Comparison of ENCODE assay signal across 8 mouse cellular contexts in the genomic region with DNA sequence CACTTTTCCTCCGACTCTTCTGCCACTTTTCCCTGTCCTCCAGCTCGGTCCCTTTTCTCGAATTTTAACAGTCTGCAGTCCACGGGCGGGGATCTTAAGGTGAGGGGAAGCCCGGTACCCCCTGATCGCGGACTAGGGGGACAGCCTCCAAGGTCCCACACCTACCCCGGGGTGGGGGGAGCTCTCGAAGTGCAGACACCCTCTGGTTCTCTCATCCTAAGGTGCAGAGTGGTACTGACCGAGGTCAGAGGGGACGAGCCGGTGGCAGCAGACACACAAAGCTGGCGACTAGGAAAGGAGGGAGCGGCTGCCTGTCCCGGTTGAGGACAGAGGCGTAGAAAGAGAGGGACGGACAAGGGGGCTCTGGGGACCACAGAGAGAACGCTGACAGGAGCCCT. TPM values are rescaled to one million over a fixed set of nuclear protein-coding genes. Genes with fewer than 3 reads are reported as not detected.
DNase-seq lines count a peak whose midpoint lies in the region; ATAC-seq and TF ChIP-seq lines count a peak whose summit lies in the region.

No protein-coding gene starts in this region.

- peak overlapping the region; percentile 98 for H3K4me3 ChIP-seq in kidney, embryonic 14.5 days (ENCODE audit: low read length)
- peak overlapping the region; percentile 94 for H3K4me3 ChIP-seq in G1E (ENCODE audit: low read depth, low read length)
- peak overlapping the region; percentile 92 for H3K4me3 ChIP-seq in limb, embryonic 11.5 days (ENCODE audit: low read depth, low read length)
- H3K4me3 ChIP-seq in neural tube, embryonic 13.5 days = peak overlapping the region; percentile 99

- no peaks in the 10 kb centered on the region for H3K36me3 ChIP-seq in kidney, embryonic 14.5 days (ENCODE audit: control insufficient read depth, insufficient read depth, low read length)
- peaks cover 20% of the 10 kb centered on the region for H3K36me3 ChIP-seq in G1E (replicated peaks)
- H3K36me3 ChIP-seq in limb, embryonic 11.5 days (ENCODE audit: control insufficient read depth, insufficient read depth, low read length) = no peaks in the 10 kb centered on the region
- H3K36me3 ChIP-seq in neural tube, embryonic 13.5 days = no peaks in the 10 kb centered on the region

- ATAC-seq in kidney, embryonic 14.5 days (ENCODE audit: low FRiP score, low TSS enrichment) = no peak
- ATAC-seq in G1E (ENCODE audit: extremely low read depth, insufficient number of reproducible peaks, low FRiP score, poor library complexity, severe bottlenecking) = no peak
- ATAC-seq in erythroid progenitor cell, adult 5-6 weeks (replicated peaks; ENCODE audit: low FRiP score, poor library complexity, severe bottlenecking) = peak; percentile 53
- no peak for ATAC-seq in limb, embryonic 11.5 days (ENCODE audit: insufficient number of reproducible peaks, low FRiP score, low TSS enrichment, low read depth)
- ATAC-seq in neural tube, embryonic 13.5 days (ENCODE audit: low read depth) = no peak; the same call in 1 of the 2 replicates

- TF ChIP-seq CTCF in G1E (IDR thresholded peaks at IDR 0.05; ENCODE audit: low read depth, low read length) = no peak

- peak overlapping the region; percentile 86 for H3K4me2 ChIP-seq in kidney, embryonic 14.5 days (replicated peaks; ENCODE audit: low read depth, low read length)
- peak overlapping the region; percentile 78 for H3K4me2 ChIP-seq in limb, embryonic 11.5 days (ENCODE audit: low read depth, severe bottlenecking)
- H3K4me2 ChIP-seq in neural tube, embryonic 13.5 days = peak overlapping the region; percentile 82

- no peaks in the 10 kb centered on the region for H3K9me3 ChIP-seq in kidney, embryonic 14.5 days (ENCODE audit: control insufficient read depth, low read length)
- no peaks in the 10 kb centered on the region for H3K9me3 ChIP-seq in G1E (replicated peaks)
- no peaks in the 10 kb centered on the region for H3K9me3 ChIP-seq in limb, embryonic 11.5 days (ENCODE audit: control insufficient read depth, low read length)
- no peaks in the 10 kb centered on the region for H3K9me3 ChIP-seq in neural tube, embryonic 13.5 days

- DNase-seq in kidney, postnatal 14 days = no peak
- peak; percentile 29 for DNase-seq in G1E (ENCODE audit: low spot score)
- DNase-seq in limb, embryonic 11.5 days (ENCODE audit: low spot score) = no peak
- DNase-seq in c-Kit-positive CD71-positive TER-119-positive erythroid progenitor cells, embryonic 14.5 days (ENCODE audit: low spot score) = no peak
- DNase-seq in adrenal gland, postnatal 36 days = no peak

- H3K27ac ChIP-seq in kidney, embryonic 14.5 days (ENCODE audit: low read depth, low read length) = peak overlapping the region; percentile 87
- peak overlapping the region; percentile 78 for H3K27ac ChIP-seq in limb, embryonic 11.5 days (replicated peaks; ENCODE audit: low read depth, low read length)
- peak overlapping the region; percentile 94 for H3K27ac ChIP-seq in neural tube, embryonic 13.5 days (replicated peaks)

- H3K9ac ChIP-seq in kidney, embryonic 14.5 days (ENCODE audit: low read depth, low read length) = peak overlapping the region; percentile 90
- peak overlapping the region; percentile 96 for H3K9ac ChIP-seq in limb, embryonic 11.5 days (ENCODE audit: low read length)
- H3K9ac ChIP-seq in neural tube, embryonic 13.5 days = peak overlapping the region; percentile 98

- peaks cover 3% of the 10 kb centered on the region for H3K4me1 ChIP-seq in kidney, embryonic 14.5 days (ENCODE audit: control insufficient read depth, insufficient read depth, low read length)
- H3K4me1 ChIP-seq in G1E (ENCODE audit: insufficient read depth, low read depth, low read length) = peaks cover 47% of the 10 kb centered on the region
- H3K4me1 ChIP-seq in limb, embryonic 11.5 days (ENCODE audit: control insufficient read depth, insufficient read depth, low read length) = peaks cover 3% of the 10 kb centered on the region; the same call in 1 of the 2 replicates
- peaks cover 37% of the 10 kb centered on the region for H3K4me1 ChIP-seq in neural tube, embryonic 13.5 days (replicated peaks)

- H3K27me3 ChIP-seq in kidney, embryonic 14.5 days (ENCODE audit: control insufficient read depth, insufficient read depth, low read length) = no peaks in the 10 kb centered on the region
- H3K27me3 ChIP-seq in G1E (ENCODE audit: insufficient read depth, low read length) = no peaks in the 10 kb centered on the region
- H3K27me3 ChIP-seq in limb, embryonic 11.5 days (ENCODE audit: control insufficient read depth, insufficient read depth, low read length) = no peaks in the 10 kb centered on the region
- H3K27me3 ChIP-seq in neural tube, embryonic 13.5 days = no peaks in the 10 kb centered on the region

- WGBS in kidney, embryonic 14.5 days = under 1% methylated on average over 19 of the region's 19 CpGs
- under 1% methylated on average over 19 of the region's 19 CpGs for WGBS in limb, embryonic 11.5 days
- WGBS in neural tube, embryonic 13.5 days = 1% methylated on average over 19 of the region's 19 CpGs

RNA-seq across cellular contexts. Expression of gene Stk38, which starts 0.6 kb away (rescaled TPM):
- polyA plus RNA-seq in kidney, embryonic 14.5 days (2014; fragmentation: Nextera tagmentation; extraction: Ambion mirVana) = 65.5 and 101 TPM in 2 replicates
- total RNA-seq in G1E (2014; fragmentation: Nextera tagmentation) (206 and 234 TPM in 2 replicates), G1E (2017) (73.5 and 82.7 TPM in 2 replicates)
- polyA plus RNA-seq in G1E (2012) = 97.6 and 107 TPM in 2 replicates
- total RNA-seq in erythroid progenitor cell, adult 5-6 weeks (2015; ENCODE audit: low replicate concordance) = 112 and 129 TPM in 2 replicates
- total RNA-seq in erythroid progenitor cell, adult 5-6 weeks (2017; ENCODE audit: low replicate concordance) = 111 and 134 TPM in 2 replicates
- 125 and 127 TPM in 2 replicates for polyA plus RNA-seq in limb, embryonic 11.5 days (2014; fragmentation: Nextera tagmentation; extraction: Ambion mirVana)
- 113 and 116 TPM in 2 replicates for polyA plus RNA-seq in neural tube, embryonic 13.5 days (2015; fragmentation: Nextera tagmentation; extraction: Ambion mirVana)
- total RNA-seq in adrenal gland, postnatal 36 days (2021) = 10 to 100 TPM; 53.4 to 55.9 TPM

RNA-seq across cellular contexts. Expression of gene Srsf3, which starts 25.2 kb away (rescaled TPM):
- 691 and 760 TPM in 2 replicates for polyA plus RNA-seq in kidney, embryonic 14.5 days (2014; fragmentation: Nextera tagmentation; extraction: Ambion mirVana)
- total RNA-seq in G1E (2014; fragmentation: Nextera tagmentation) (258 and 296 TPM in 2 replicates), G1E (2017) (658 and 771 TPM in 2 replicates)
- polyA plus RNA-seq in G1E (2012) = 37.7 and 174 TPM in 2 replicates
- total RNA-seq in erythroid progenitor cell, adult 5-6 weeks (2015; ENCODE audit: low replicate concordance) = 336 and 352 TPM in 2 replicates
- 441 and 499 TPM in 2 replicates for total RNA-seq in erythroid progenitor cell, adult 5-6 weeks (2017; ENCODE audit: low replicate concordance)
- 872 and 879 TPM in 2 replicates for polyA plus RNA-seq in limb, embryonic 11.5 days (2014; fragmentation: Nextera tagmentation; extraction: Ambion mirVana)
- polyA plus RNA-seq in neural tube, embryonic 13.5 days (2015; fragmentation: Nextera tagmentation; extraction: Ambion mirVana) = 513 and 586 TPM in 2 replicates
- 100 to 1,000 TPM; 147 to 148 TPM for total RNA-seq in adrenal gland, postnatal 36 days (2021)

RNA-seq across cellular contexts. Expression of gene Kctd20, which starts 55.5 kb away (rescaled TPM):
- 43.4 and 83.7 TPM in 2 replicates for polyA plus RNA-seq in kidney, embryonic 14.5 days (2014; fragmentation: Nextera tagmentation; extraction: Ambion mirVana)
- total RNA-seq in G1E (2014; fragmentation: Nextera tagmentation) = 47.3 and 66.3 TPM in 2 replicates
- 42.7 and 51.0 TPM in 2 replicates for total RNA-seq in G1E (2017)
- 91.6 and 123 TPM in 2 replicates for polyA plus RNA-seq in G1E (2012)
- total RNA-seq in erythroid progenitor cell, adult 5-6 weeks (2015; ENCODE audit: low replicate concordance) = 63.1 and 88.4 TPM in 2 replicates
- 82.3 and 128 TPM in 2 replicates for total RNA-seq in erythroid progenitor cell, adult 5-6 weeks (2017; ENCODE audit: low replicate concordance)
- 106 and 114 TPM in 2 replicates for polyA plus RNA-seq in limb, embryonic 11.5 days (2014; fragmentation: Nextera tagmentation; extraction: Ambion mirVana)
- polyA plus RNA-seq in neural tube, embryonic 13.5 days (2015; fragmentation: Nextera tagmentation; extraction: Ambion mirVana) = 92.2 and 96.8 TPM in 2 replicates
- 10 to 100 TPM; 54.8 to 60.0 TPM for total RNA-seq in adrenal gland, postnatal 36 days (2021)
